Mouse (Mus musculus): ENCODE results near the gene Fndc5. TPM values are rescaled to one million over a fixed set of nuclear protein-coding genes. Genes with fewer than 3 reads are reported as not detected.

The Fndc5 gene
- total and polyA plus RNA-seq, 2 experiments: 0.83 to 0.87 TPM

DNA sequence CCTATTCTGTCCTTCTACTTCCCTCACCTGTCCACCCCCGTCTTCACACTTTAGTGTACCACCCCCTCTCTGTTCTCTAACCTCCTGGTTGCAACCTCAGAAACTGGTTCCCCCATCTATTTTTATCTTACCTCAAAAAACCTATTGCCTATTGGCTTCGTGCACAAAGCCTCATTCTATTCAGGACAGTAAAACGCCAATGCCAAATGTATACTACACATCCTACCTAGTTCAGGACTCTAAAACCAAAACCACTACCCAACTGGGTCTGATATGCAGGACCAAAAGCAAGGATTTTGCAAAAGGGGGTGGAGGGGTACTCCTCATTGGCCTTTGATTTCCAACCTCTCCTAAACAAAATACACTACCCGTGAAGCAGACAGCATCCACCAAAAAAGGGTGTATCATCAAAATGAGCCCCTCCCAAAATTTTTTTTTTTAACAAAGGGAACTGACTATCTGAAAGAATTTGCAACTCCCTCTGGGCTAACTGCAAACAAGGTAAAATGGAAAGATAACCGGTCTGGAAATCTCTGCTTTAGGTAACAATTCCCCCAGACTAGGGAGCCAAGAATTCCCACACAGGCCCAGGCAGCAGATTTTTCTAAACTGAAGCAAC lies 51.4 kb downstream of the Fndc5 start:
- Histone ChIP-seq H3K79me2 (ENCODE audit: control insufficient read depth, insufficient read depth, low read length) (peaks cover 18% of the 10 kb centered on the region; the same call in 1 of the 2 replicates), H3K4me1 (ENCODE audit: control insufficient read depth, insufficient read depth, low read length) (peaks cover 9% of the 10 kb centered on the region; the same call in 1 of the 2 replicates), H3K36me3 (ENCODE audit: control insufficient read depth, insufficient read depth, low read length) (no peaks in the 10 kb centered on the region), H3K27ac (replicated peaks; ENCODE audit: insufficient read depth, low read depth, low read length) (no peak overlapping the region), H3K4me3 (ENCODE audit: insufficient read depth, low read depth, low read length) (no peak overlapping the region), H3K27me3 (ENCODE audit: control insufficient read depth, insufficient read depth, low read length) (no peaks in the 10 kb centered on the region), H3K9ac (ENCODE audit: low read depth, low read length) (no peak overlapping the region)
- 62% methylated on average over 5 of the region's 5 CpGs for WGBS
- DNase-seq (ENCODE audit: extremely low read depth, low read depth, low spot score): no peak
- TF ChIP-seq POLR2A (IDR thresholded peaks at IDR 0.05; ENCODE audit: extremely low read depth, insufficient read depth, low read length): no peak
- TF ChIP-seq CTCF (IDR thresholded peaks at IDR 0.05; ENCODE audit: low read depth, low read length): no peak

DNA sequence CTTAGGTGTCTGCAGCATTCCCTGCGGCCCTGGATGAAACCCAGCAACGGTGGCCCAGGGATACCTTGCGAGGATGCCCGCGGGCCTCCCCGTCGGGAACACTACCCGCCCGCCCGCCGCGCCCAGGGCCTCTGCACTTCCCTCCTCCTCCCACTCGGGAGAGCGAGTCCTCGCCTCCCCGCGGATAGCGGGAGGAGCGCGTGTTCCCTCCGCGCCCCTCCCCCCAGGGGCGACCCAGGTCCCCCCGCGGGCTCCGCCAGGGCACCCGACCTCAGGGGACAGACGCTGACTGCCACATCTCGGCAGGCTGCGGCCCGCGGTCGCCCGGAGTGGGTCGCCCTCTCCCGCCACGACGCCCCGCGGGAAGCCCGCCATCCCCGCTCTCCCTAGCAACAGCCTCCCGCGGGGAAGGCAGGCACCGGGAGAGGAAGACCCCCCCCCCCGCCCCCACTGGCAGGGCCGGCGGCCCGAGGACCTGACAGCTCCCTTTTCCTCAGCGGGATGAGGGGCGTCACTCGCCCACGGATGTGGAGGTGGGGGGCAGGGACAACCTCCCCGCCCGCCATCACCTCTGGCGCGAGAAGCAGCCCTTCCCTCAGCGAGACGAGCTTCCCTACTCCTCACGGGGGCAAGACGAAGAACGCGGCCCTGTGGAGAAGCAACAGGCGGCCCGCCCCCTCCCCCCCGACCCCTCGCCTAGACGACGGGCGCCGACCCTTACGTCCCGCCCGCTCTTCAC lies 52.2 kb downstream of the Fndc5 start:
- H3K27ac ChIP-seq (replicated peaks; ENCODE audit: insufficient read depth, low read depth, low read length): peak overlapping the region; percentile 50
- no peaks in the 10 kb centered on the region for H3K27me3 ChIP-seq (ENCODE audit: control insufficient read depth, insufficient read depth, low read length)
- no peaks in the 10 kb centered on the region for H3K36me3 ChIP-seq (ENCODE audit: control insufficient read depth, insufficient read depth, low read length)
- peaks cover 12% of the 10 kb centered on the region; the same call in 1 of the 2 replicates for H3K4me1 ChIP-seq (ENCODE audit: control insufficient read depth, insufficient read depth, low read length)
- H3K79me2 ChIP-seq (ENCODE audit: control insufficient read depth, insufficient read depth, low read length): peaks cover 21% of the 10 kb centered on the region; the same call in 1 of the 2 replicates
- under 1% methylated on average over 59 of the region's 74 CpGs for WGBS
- no peak for DNase-seq (ENCODE audit: extremely low read depth, low read depth, low spot score)
- no peak for TF ChIP-seq CTCF (IDR thresholded peaks at IDR 0.05; ENCODE audit: low read depth, low read length)
- TF ChIP-seq POLR2A (IDR thresholded peaks at IDR 0.05; ENCODE audit: extremely low read depth, insufficient read depth, low read length): no peak
- peak overlapping the region; percentile 88 for H3K9ac ChIP-seq (ENCODE audit: low read depth, low read length)
- peak overlapping the region; percentile 96 for H3K4me3 ChIP-seq (ENCODE audit: insufficient read depth, low read depth, low read length)

DNA sequence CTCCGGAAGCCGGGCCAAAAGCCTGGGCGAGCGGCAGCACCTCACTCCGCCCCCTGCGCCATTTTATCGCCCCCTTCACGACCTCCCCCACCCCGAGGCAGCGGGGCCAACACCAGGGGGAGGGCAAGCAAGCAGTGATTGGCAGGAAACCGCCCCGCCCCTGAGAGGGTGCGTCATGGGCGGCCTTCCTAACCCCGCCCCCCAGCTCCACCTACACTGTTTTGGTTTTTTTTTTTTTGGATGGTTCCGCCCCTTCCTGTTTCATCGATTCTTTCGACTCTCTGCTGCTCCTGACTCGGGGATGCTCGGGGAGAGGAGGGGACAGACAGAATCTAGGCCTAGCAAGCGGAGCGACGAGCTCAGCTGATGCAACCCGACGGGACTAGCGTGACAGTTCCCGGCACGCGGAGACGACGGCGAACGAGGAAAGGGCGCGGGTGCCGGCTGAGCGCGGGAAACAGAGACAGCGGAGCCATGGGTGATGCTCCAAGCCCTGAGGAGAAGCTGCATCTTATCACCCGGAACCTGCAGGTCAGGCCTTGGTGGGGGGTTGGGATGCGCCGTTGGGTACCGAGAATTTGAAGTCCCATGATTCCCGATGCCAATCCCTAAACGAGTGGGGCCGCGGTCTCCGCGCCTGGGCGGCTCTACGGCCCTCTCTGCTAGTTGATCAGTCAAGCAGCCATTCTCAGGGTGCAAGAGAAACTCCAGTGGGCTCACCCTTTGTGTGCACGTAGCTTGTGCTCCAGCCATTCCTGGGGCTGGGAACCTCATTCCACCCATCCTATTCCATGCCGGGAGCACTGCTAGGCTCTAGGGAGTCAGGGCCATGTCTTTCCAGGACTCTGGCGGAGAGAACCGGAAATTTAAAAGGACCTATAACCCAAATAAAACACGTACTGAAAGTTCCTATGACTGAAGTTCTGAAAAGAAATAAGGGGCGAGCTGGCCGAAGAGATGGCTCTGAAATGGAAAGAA lies 53.0 kb downstream of the Fndc5 start, which contains the start of the genes S100pbp and Yars:
Gene S100pbp (minus strand): TSS at position 186 of the 978 bp plus-strand sequence.
Gene Yars (plus strand): TSS at position 219 of the 978 bp plus-strand sequence.
- under 1% methylated on average over 57 of the region's 58 CpGs for WGBS
- Histone ChIP-seq H3K4me3 (ENCODE audit: insufficient read depth, low read depth, low read length) (peak within 1 kb of the TSS; percentile 96), H3K27me3 (ENCODE audit: control insufficient read depth, insufficient read depth, low read length) (no peaks in the 10 kb centered on the region), H3K79me2 (ENCODE audit: control insufficient read depth, insufficient read depth, low read length) (peaks cover 24% of the 10 kb centered on the region; the same call in 1 of the 2 replicates), H3K27ac (replicated peaks; ENCODE audit: insufficient read depth, low read depth, low read length) (peak within 1 kb of the TSS; percentile 86), H3K36me3 (ENCODE audit: control insufficient read depth, insufficient read depth, low read length) (no peaks in the 10 kb centered on the region), H3K4me1 (ENCODE audit: control insufficient read depth, insufficient read depth, low read length) (peaks cover 17% of the 10 kb centered on the region; the same call in 1 of the 2 replicates), H3K9ac (ENCODE audit: low read depth, low read length) (peak within 1 kb of the TSS; percentile 88)
- TF ChIP-seq CTCF (IDR thresholded peaks at IDR 0.05; ENCODE audit: low read depth, low read length) (no peak), POLR2A (IDR thresholded peaks at IDR 0.05; ENCODE audit: extremely low read depth, insufficient read depth, low read length) (0 out of 2 replicates have a peak, but pooled peaks have one; percentile 51)
- DNase-seq (ENCODE audit: extremely low read depth, low read depth, low spot score): peak; percentile 93

DNA sequence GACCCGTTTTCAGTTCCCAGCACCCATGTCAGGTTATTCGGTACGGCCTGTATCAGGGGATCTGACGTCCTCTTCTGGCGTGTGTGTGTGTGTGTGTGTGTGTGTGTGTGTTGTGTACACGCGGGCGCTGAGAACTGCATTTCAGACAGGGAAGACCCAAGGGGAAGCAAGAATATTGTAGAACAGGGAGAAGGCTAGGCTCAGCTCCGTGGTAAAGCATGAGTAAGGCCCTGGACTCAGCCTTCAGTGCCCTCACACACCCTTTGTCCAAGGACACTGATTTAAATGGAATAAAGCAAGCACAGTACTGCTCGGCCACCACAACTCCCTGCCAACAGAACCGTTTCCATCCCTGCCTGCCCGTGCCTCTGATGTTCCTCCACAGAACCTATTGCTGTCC lies 53.7 kb downstream of the Fndc5 start:
- Histone ChIP-seq H3K4me1 (ENCODE audit: control insufficient read depth, insufficient read depth, low read length) (peaks cover 17% of the 10 kb centered on the region; the same call in 1 of the 2 replicates), H3K27me3 (ENCODE audit: control insufficient read depth, insufficient read depth, low read length) (no peaks in the 10 kb centered on the region), H3K27ac (replicated peaks; ENCODE audit: insufficient read depth, low read depth, low read length) (peak overlapping the region; percentile 86), H3K36me3 (ENCODE audit: control insufficient read depth, insufficient read depth, low read length) (no peaks in the 10 kb centered on the region; the same call in 1 of the 2 replicates), H3K79me2 (ENCODE audit: control insufficient read depth, insufficient read depth, low read length) (peaks cover 24% of the 10 kb centered on the region; the same call in 1 of the 2 replicates), H3K9ac (ENCODE audit: low read depth, low read length) (peak overlapping the region; percentile 77), H3K4me3 (ENCODE audit: insufficient read depth, low read depth, low read length) (peak overlapping the region; percentile 82)
- under 1% methylated on average over 12 of the region's 12 CpGs for WGBS
- peak; percentile 52 for DNase-seq (ENCODE audit: extremely low read depth, low read depth, low spot score)
- TF ChIP-seq CTCF (IDR thresholded peaks at IDR 0.05; ENCODE audit: low read depth, low read length): no peak
- no peak for TF ChIP-seq POLR2A (IDR thresholded peaks at IDR 0.05; ENCODE audit: extremely low read depth, insufficient read depth, low read length)

DNA sequence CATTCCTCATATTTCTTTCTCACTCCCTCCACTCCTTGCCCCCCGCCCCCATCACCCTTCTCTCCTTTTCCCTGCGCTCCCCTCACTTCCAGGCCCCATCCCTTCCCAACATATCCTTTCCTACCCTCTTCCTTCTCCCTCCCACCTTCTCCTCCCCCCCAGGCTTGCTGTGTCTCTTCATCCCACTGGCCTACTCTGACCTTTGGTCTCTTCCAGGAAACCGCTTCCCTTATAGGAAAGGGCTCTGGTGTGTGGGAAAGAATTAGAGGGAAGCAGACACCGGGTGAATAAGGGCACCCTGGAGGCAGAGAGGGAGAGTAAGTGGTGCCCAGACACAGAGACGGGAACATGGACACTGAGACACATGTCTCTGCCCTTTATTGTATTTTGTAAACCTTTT lies 54.9 kb downstream of the Fndc5 start:
- Histone ChIP-seq H3K27ac (replicated peaks; ENCODE audit: insufficient read depth, low read depth, low read length) (no peak overlapping the region), H3K27me3 (ENCODE audit: control insufficient read depth, insufficient read depth, low read length) (no peaks in the 10 kb centered on the region), H3K9ac (ENCODE audit: low read depth, low read length) (0 out of 2 replicates have a peak overlapping the region, but pooled peaks have one; percentile 4), H3K4me3 (ENCODE audit: insufficient read depth, low read depth, low read length) (no peak overlapping the region), H3K4me1 (ENCODE audit: control insufficient read depth, insufficient read depth, low read length) (peaks cover 17% of the 10 kb centered on the region; the same call in 1 of the 2 replicates), H3K36me3 (ENCODE audit: control insufficient read depth, insufficient read depth, low read length) (peaks cover 4% of the 10 kb centered on the region; the same call in 1 of the 2 replicates), H3K79me2 (ENCODE audit: control insufficient read depth, insufficient read depth, low read length) (peaks cover 24% of the 10 kb centered on the region; the same call in 1 of the 2 replicates)
- TF ChIP-seq POLR2A (IDR thresholded peaks at IDR 0.05; ENCODE audit: extremely low read depth, insufficient read depth, low read length): no peak
- 47% methylated on average over 5 of the region's 5 CpGs for WGBS
- no peak for DNase-seq (ENCODE audit: extremely low read depth, low read depth, low spot score)

Other genes with a start within 250 kb of the Fndc5 start
- 5.4 and 5.7 TPM in 2 replicates for gene Azin2, start 174.6 kb upstream of the Fndc5 start, total RNA-seq (2014; rRNA removed)
- gene Azin2, start 174.6 kb upstream of the Fndc5 start, polyA plus RNA-seq (2012; rRNA removed): 0.81 and 1.7 TPM in 2 replicates
- 194 and 232 TPM in 2 replicates for gene Ak2, start 145.0 kb upstream of the Fndc5 start, total RNA-seq (2014; rRNA removed)
- gene Ak2, start 145.0 kb upstream of the Fndc5 start, polyA plus RNA-seq (2012; rRNA removed): 140 and 156 TPM in 2 replicates
- gene Rnf19b, start 78.7 kb upstream of the Fndc5 start, total RNA-seq (2014; rRNA removed): 35.0 and 46.2 TPM in 2 replicates
- 44.0 and 49.1 TPM in 2 replicates for gene Rnf19b, start 78.7 kb upstream of the Fndc5 start, polyA plus RNA-seq (2012; rRNA removed)
- gene Tmem54, start 31.5 kb upstream of the Fndc5 start, total RNA-seq (2014; rRNA removed): 0.13 TPM in 1 of 2 replicates, not detected in the other
- 0.37 and 0.65 TPM in 2 replicates for gene Tmem54, start 31.5 kb upstream of the Fndc5 start, polyA plus RNA-seq (2012; rRNA removed)
- gene Hpca, start 15.0 kb upstream of the Fndc5 start, total RNA-seq (2014; rRNA removed): 0.18 and 0.47 TPM in 2 replicates
- gene Hpca, start 15.0 kb upstream of the Fndc5 start, polyA plus RNA-seq (2012; rRNA removed): 0.23 and 0.27 TPM in 2 replicates
- gene S100pbp, start 52.7 kb downstream of the Fndc5 start, total RNA-seq (2014; rRNA removed): 13.4 TPM in 2 replicates
- gene S100pbp, start 52.7 kb downstream of the Fndc5 start, polyA plus RNA-seq (2012; rRNA removed): 7.3 and 10.0 TPM in 2 replicates
- gene Yars, start 52.8 kb downstream of the Fndc5 start, total RNA-seq (2014; rRNA removed): 17.2 and 18.5 TPM in 2 replicates
- gene Yars, start 52.8 kb downstream of the Fndc5 start, polyA plus RNA-seq (2012; rRNA removed): 10.7 and 15.3 TPM in 2 replicates
- 8.9 and 17.9 TPM in 2 replicates for gene C77080, start 124.4 kb downstream of the Fndc5 start, total RNA-seq (2014; rRNA removed)
- gene C77080, start 124.4 kb downstream of the Fndc5 start, polyA plus RNA-seq (2012; rRNA removed): 46.6 and 60.7 TPM in 2 replicates
- gene Sync, start 150.6 kb downstream of the Fndc5 start, total RNA-seq (2014; rRNA removed): not detected in 2 replicates
- gene Sync, start 150.6 kb downstream of the Fndc5 start, polyA plus RNA-seq (2012; rRNA removed): 0.04 and 0.05 TPM in 2 replicates
- gene Rbbp4, start 198.4 kb downstream of the Fndc5 start, total RNA-seq (2014; rRNA removed): 40.3 and 47.2 TPM in 2 replicates
- 15.1 and 17.2 TPM in 2 replicates for gene Rbbp4, start 198.4 kb downstream of the Fndc5 start, polyA plus RNA-seq (2012; rRNA removed)
- 24.7 and 32.8 TPM in 2 replicates for gene Zbtb8os, start 198.7 kb downstream of the Fndc5 start, total RNA-seq (2014; rRNA removed)
- 14.7 and 16.7 TPM in 2 replicates for gene Zbtb8os, start 198.7 kb downstream of the Fndc5 start, polyA plus RNA-seq (2012; rRNA removed)
- 1.3 and 1.7 TPM in 2 replicates for gene Zbtb8a, start 241.1 kb downstream of the Fndc5 start, total RNA-seq (2014; rRNA removed)
- 1.6 and 1.7 TPM in 2 replicates for gene Zbtb8a, start 241.1 kb downstream of the Fndc5 start, polyA plus RNA-seq (2012; rRNA removed)

All from liver, adult 2 months (tissue).